Mouse (Mus musculus) embryonic facial prominence, embryonic 14.5 days (tissue): ENCODE measurements at regions not wholly inside any gene's neighbourhood (a gene's known extent, or its start where the extent isn't known, plus 50 kb on each side); places are given as distances from the start of the nearest gene placed in this dataset.
A peak's percentile ranks its signal among the peaks of the same experiment; 100 is the strongest.

Experiments
- ATAC-seq: fragments of 200-750 bp; cut with Nextera tagmentation; 2 replicates; pipeline ENCODE4 v1.8.0; 2017; ENCODE audit warnings: low read depth, moderate number of reproducible peaks, moderate TSS enrichment
- DNase-seq: peaks from one replicate; pipeline ENCODE4 v3.0.0-alpha.2; 2015; ENCODE audit warnings: low spot score
- H3K27ac ChIP-seq: fragments of 300-500 bp; sonication (generic); replicated peaks from 2 replicates; pipeline ENCODE4 v1.5.1; 2014; ENCODE audit warnings: low read depth, mild to moderate bottlenecking, low read length, moderate library complexity
- H3K27me3 ChIP-seq: fragments of 300-500 bp; sonication (generic); replicated peaks from 2 replicates; pipeline ENCODE4 v1.6.1; 2014; ENCODE audit warnings: low read length; ENCODE audit not compliant: control insufficient read depth, insufficient read depth
- H3K36me3 ChIP-seq: fragments of 300-500 bp; sonication (generic); 2 replicates; pipeline ENCODE4 v1.6.1; 2014; ENCODE audit warnings: low read length, mixed read lengths; ENCODE audit not compliant: control insufficient read depth, insufficient read depth
- H3K4me1 ChIP-seq: fragments of 300-500 bp; sonication (generic); 2 replicates; pipeline ENCODE4 v1.6.1; 2014; ENCODE audit warnings: antibody characterized with exemption, low read length; ENCODE audit not compliant: control insufficient read depth, insufficient read depth
- H3K4me2 ChIP-seq: fragments of 300-500 bp; sonication (generic); 2 replicates; pipeline ENCODE4 v1.6.1; 2014; ENCODE audit warnings: low read depth, mild to moderate bottlenecking, low read length, moderate library complexity, mixed read lengths
- H3K4me3 ChIP-seq: fragments of 300-500 bp; sonication (generic); 2 replicates; pipeline ENCODE4 v1.5.1; 2014; ENCODE audit warnings: low read depth, mild to moderate bottlenecking, low read length
- H3K9ac ChIP-seq: fragments of 300-500 bp; sonication (generic); 2 replicates; pipeline ENCODE4 v1.6.1; 2014; ENCODE audit warnings: low read depth, mild to moderate bottlenecking, low read length, moderate library complexity, mixed read lengths
- H3K9me3 ChIP-seq: fragments of 300-500 bp; sonication (generic); 2 replicates; pipeline ENCODE4 v1.6.1; 2016; ENCODE audit warnings: low read length; ENCODE audit not compliant: control insufficient read depth
- WGBS: fragments of 180-500 bp; shearing (Covaris S2); extraction: QIAGEN DNeasy Blood & Tissue Kit; methylation state at CpG from one replicate; pipeline ENCODE4 v1.1.7; 2014; 5-methylcytosine and 5-hydroxymethylcytosine counted together

- no peak for ATAC-seq
- WGBS: 68% methylated on average over 5 of the region's 5 CpGs
Measured at GRCm38 (mm10) chr9:91503657-91504329, 138.2 kb upstream of the Zic1 start.

GRCm38 (mm10) chr9:91476596-91476995 lies 111.0 kb upstream of the Zic1 start:
- Histone ChIP-seq H3K27me3 (no peaks in the 10 kb centered on the region), H3K27ac (no peak overlapping the region), H3K9me3 (no peaks in the 10 kb centered on the region), H3K9ac (no peak overlapping the region), H3K4me1 (no peaks in the 10 kb centered on the region), H3K36me3 (no peaks in the 10 kb centered on the region), H3K4me3 (no peak overlapping the region), H3K4me2 (no peak overlapping the region)
- DNase-seq: no peak
- no peak for ATAC-seq
- WGBS: 32% methylated on average over 3 of the region's 3 CpGs

More at GRCm38 (mm10) chr9:91503657-91504329, 138.2 kb upstream of the Zic1 start:
- Histone ChIP-seq H3K27me3 (no peaks in the 10 kb centered on the region), H3K4me3 (no peak overlapping the region), H3K4me1 (no peaks in the 10 kb centered on the region), H3K4me2 (no peak overlapping the region), H3K9ac (no peak overlapping the region), H3K36me3 (no peaks in the 10 kb centered on the region), H3K27ac (no peak overlapping the region), H3K9me3 (no peaks in the 10 kb centered on the region)
- no peak for DNase-seq

GRCm38 (mm10) chr9:91462713-91463425 lies 97.3 kb upstream of the Zic1 start:
- Histone ChIP-seq H3K27me3 (no peaks in the 10 kb centered on the region), H3K4me2 (no peak overlapping the region), H3K9ac (no peak overlapping the region), H3K36me3 (no peaks in the 10 kb centered on the region), H3K27ac (no peak overlapping the region), H3K9me3 (no peaks in the 10 kb centered on the region), H3K4me3 (no peak overlapping the region), H3K4me1 (no peaks in the 10 kb centered on the region)
- WGBS: 66% methylated on average over 5 of the region's 5 CpGs
- DNase-seq: no peak
- ATAC-seq: no peak

- H3K9me3 ChIP-seq: no peaks in the 10 kb centered on the region
- WGBS: 26% methylated on average over 2 of the region's 2 CpGs
- H3K27me3 ChIP-seq: no peaks in the 10 kb centered on the region
- no peak overlapping the region for H3K4me2 ChIP-seq
- no peak for ATAC-seq
- H3K27ac ChIP-seq: no peak overlapping the region
- H3K36me3 ChIP-seq: no peaks in the 10 kb centered on the region
- no peak overlapping the region for H3K9ac ChIP-seq
- peak; percentile 71 for DNase-seq
- no peak overlapping the region for H3K4me3 ChIP-seq
- no peaks in the 10 kb centered on the region for H3K4me1 ChIP-seq
Measured at GRCm38 (mm10) chr9:91459921-91460320, 94.3 kb upstream of the Zic1 start.

- ATAC-seq (no peak), DNase-seq (no peak)
- no peaks in the 10 kb centered on the region for H3K4me1 ChIP-seq
- no peaks in the 10 kb centered on the region for H3K27me3 ChIP-seq
- H3K36me3 ChIP-seq: no peaks in the 10 kb centered on the region
- WGBS: 65% methylated on average over 5 of the region's 5 CpGs
- no peak overlapping the region for H3K27ac ChIP-seq
- H3K9me3 ChIP-seq: no peaks in the 10 kb centered on the region
- H3K4me2 ChIP-seq: no peak overlapping the region
- no peak overlapping the region for H3K4me3 ChIP-seq
- H3K9ac ChIP-seq: no peak overlapping the region
Measured at GRCm38 (mm10) chr9:91456843-91457242, 91.2 kb upstream of the Zic1 start.

- no peaks in the 10 kb centered on the region for H3K27me3 ChIP-seq
- no peak for ATAC-seq
- no peaks in the 10 kb centered on the region for H3K36me3 ChIP-seq
- 74% methylated on average over 1 of the region's 1 CpGs for WGBS
- no peak overlapping the region for H3K4me2 ChIP-seq
- no peaks in the 10 kb centered on the region for H3K4me1 ChIP-seq
- H3K9ac ChIP-seq: no peak overlapping the region
- H3K9me3 ChIP-seq: no peaks in the 10 kb centered on the region
- no peak for DNase-seq
- no peak overlapping the region for H3K4me3 ChIP-seq
- H3K27ac ChIP-seq: no peak overlapping the region
Measured at GRCm38 (mm10) chr9:91456253-91456823, 90.7 kb upstream of the Zic1 start.

- no peak overlapping the region for H3K27ac ChIP-seq
- no peaks in the 10 kb centered on the region for H3K4me1 ChIP-seq
- H3K4me2 ChIP-seq: no peak overlapping the region
- DNase-seq (no peak), ATAC-seq (no peak)
- no peaks in the 10 kb centered on the region for H3K27me3 ChIP-seq
- no peak overlapping the region for H3K4me3 ChIP-seq
- H3K36me3 ChIP-seq: no peaks in the 10 kb centered on the region
- H3K9ac ChIP-seq: no peak overlapping the region
- no peaks in the 10 kb centered on the region for H3K9me3 ChIP-seq
- 60% methylated on average over 4 of the region's 4 CpGs for WGBS
Measured at GRCm38 (mm10) chr9:91439106-91439505, 73.5 kb upstream of the Zic1 start.
